Mouse (Mus musculus): ENCODE data around the gene Cdkn1a.
"Not testable (repeated sequence)": the region's sequence is repeated elsewhere in the genome, so short reads cannot be mapped to it uniquely, and the experiment has no call there.

The Cdkn1a gene

GRCm38 (mm10) chr17:29090776-29091175, at the start of gene Cdkn1a:
Cdkn1a (plus strand) TSS chr17:29090976.
- no peak for DNase-seq (ENCODE audit: extremely low spot score, low read depth, low spot score)

- DNase-seq (ENCODE audit: extremely low spot score, low read depth, low spot score): not testable (repeated sequence)
Measured at GRCm38 (mm10) chr17:29041632-29042031, 49.1 kb upstream of the Cdkn1a start.

GRCm38 (mm10) chr17:29042569-29042968, 48.2 kb upstream of the Cdkn1a start:
- DNase-seq (ENCODE audit: extremely low spot score, low read depth, low spot score): no peak

- DNase-seq (ENCODE audit: extremely low spot score, low read depth, low spot score): no peak
Measured at GRCm38 (mm10) chr17:29043583-29043982, 47.2 kb upstream of the Cdkn1a start.

DNA sequence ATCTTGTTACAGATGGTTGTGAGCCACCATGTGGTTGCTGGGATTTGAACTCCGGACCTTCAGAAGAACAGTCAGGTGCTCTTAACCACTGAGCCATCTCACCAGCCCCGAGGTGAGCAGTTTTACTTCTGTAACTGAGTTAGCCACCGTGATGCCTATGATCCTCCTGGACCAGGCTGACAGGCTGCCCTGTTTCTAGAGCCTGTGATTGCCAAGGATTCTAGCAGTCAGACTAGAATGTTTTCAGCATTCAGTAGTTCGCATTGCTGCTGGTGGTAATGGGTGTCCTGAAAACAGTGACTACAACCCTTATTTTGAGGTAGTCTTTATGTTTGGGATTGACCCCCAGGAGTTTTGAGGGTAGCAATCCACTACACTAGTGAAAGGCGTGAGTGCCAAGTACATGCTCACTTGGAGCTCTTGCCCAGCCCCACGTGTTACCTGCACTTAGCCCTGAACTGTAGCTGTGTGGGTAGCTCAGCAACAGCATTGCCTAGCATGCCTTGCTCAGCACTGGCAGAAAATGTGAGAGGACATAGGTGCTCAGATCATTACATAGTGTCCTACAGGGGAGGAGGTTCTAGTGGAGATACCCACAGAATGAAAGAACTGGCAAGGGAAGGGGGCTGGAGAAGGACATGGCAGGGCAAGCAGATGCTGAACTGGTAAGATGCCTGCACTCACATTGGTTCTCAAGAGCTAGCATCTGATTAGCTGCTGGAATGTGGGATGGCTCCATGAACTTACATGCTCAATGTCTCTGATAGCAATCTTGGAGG, 46.4 kb upstream of the Cdkn1a start:
- no peak for DNase-seq (ENCODE audit: extremely low spot score, low read depth, low spot score)

- no peak for DNase-seq (ENCODE audit: extremely low spot score, low read depth, low spot score)
Measured at GRCm38 (mm10) chr17:29044925-29045319, 45.9 kb upstream of the Cdkn1a start.

GRCm38 (mm10) chr17:29045741-29046530, 44.8 kb upstream of the Cdkn1a start:
- DNase-seq (ENCODE audit: extremely low spot score, low read depth, low spot score): no peak

GRCm38 (mm10) chr17:29046863-29047262, 43.9 kb upstream of the Cdkn1a start:
- DNase-seq (ENCODE audit: extremely low spot score, low read depth, low spot score): no peak

DNA sequence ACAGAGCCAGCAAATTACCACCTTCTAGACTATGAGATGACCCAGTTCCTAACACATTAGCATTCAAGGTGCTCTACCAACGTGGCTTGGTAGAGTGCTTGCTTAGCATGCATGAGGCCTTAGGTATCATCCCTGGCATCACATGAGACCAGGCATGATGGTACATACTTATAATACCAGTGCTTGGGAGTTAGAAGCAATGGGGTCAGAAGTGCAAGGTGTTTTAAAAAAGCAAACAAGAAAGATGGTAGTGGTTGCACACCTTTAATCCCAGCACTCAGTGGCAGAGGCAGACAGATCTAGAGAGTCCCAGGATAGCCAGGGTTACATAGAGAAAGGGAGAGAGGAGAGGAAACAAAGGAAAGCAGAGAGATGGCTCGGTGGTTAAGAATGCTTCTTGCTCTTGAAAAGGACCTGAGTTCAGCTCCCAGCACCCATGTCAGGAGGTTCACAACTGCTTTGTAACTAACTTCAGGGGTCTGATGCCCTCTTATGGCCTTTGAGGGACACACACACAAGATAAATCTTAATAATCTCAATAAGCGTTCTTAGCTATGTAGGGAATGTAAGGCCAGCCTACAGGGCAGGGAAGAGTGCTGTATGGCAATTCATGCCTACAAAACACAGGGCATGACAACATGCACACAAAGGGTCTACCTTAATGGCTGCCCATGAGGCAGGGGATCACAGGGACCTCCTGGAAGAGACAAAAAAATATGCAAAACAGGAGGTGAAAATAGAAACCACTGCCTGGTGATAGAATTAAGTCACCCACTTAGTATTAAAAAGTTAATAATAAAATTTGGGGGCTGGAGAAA, 42.9 kb upstream of the Cdkn1a start:
- DNase-seq (ENCODE audit: extremely low spot score, low read depth, low spot score): no peak

DNA sequence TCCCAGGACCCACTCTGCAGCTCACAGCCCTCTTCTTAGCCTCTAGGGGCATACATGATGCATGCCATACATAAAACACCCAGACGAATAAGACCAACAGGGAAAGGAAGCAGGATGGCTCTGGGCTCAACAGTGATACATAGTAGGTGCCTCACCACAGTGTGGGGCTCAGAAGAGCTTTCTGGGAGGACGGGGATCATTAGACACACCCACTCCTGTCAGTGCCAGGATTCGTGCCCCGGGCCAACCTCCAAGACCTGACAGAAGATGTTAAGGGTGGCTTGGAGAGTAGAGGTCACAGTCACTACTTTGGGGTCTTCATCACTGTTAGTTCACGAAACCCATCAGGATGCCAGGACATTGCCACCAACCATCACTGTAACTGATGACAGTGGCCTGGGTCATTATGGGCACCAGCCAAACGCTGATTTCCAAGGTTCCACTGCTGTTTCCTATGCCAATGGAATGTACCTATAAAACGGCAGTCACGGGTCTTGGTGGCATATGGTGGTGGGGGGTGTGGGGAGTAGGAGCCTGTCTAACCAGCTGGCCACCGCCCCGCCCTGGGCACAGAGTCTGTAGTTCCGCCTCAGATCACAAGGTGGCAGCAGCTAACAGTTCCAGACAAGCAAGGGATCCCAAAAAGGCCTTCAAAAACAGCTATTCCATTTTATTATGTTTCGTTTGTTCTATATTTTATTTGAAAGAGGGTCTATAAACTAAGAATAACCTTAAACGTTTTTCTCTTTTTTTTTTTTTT, 41.8 kb upstream of the Cdkn1a start:
- DNase-seq (ENCODE audit: extremely low spot score, low read depth, low spot score): no peak

DNA sequence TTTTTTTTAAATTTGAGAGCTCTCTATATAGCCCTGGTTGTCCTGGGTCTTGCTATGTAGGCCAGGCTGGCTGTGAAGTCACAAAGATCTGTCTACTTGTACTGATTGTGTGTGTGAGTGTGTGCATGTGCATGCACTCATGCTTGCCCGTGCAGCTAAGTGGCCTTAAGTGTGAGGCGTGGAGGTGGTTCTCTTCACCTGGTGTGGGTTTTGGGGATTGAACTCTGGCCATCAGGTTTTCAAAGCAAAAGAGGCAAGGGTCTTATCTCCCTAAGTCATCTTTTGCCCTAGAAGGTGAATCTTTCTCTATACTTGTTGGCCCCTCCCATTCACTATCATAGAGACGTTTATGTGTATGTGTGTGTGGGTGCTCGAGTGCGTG, 41.3 kb upstream of the Cdkn1a start:
- DNase-seq (ENCODE audit: extremely low spot score, low read depth, low spot score): no peak

GRCm38 (mm10) chr17:29049923-29050322, 40.9 kb upstream of the Cdkn1a start:
- no peak for DNase-seq (ENCODE audit: extremely low spot score, low read depth, low spot score)

DNA sequence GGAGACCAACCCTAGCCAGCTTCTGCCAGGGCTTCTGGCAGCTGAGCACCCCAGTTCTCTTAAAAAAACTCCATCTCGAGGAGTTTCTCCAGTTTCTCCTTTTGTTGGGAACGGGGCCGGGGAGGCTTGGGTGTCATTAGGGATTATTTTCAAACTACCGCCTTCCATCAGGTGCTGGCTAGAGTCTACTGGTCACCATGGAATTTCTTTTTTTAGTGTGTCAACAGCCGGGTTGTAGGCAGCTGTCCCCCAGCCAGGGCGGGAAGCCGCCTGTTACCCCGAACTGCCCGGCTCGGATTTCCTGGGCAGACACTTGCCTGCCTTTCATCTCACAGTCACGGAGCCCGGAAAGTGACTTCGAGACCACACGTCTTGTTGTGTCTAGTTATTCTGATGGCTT, 40.0 kb upstream of the Cdkn1a start:
- DNase-seq (ENCODE audit: extremely low spot score, low read depth, low spot score): no peak

DNA sequence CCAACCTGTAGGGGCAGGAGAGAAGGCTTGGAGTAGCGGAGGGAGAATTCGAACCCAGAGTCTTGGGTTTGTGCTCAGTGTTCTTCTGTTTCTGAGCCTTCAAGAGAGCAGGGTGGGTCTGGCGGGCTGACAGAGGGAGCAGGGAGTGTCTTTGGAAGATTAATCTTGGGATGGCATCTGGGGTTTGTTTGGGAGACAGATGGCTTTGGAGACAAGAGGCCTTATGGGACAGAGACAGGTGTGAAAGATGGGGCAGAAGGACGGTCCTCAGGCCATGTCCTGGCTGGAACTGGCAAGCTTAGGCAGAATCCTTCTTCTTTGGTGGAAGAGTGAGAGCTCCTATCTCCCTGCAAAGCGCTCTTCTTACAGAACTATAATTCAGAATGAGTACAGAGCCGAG, 37.7 kb upstream of the Cdkn1a start:
- no peak for DNase-seq (ENCODE audit: extremely low spot score, low read depth, low spot score)

DNA sequence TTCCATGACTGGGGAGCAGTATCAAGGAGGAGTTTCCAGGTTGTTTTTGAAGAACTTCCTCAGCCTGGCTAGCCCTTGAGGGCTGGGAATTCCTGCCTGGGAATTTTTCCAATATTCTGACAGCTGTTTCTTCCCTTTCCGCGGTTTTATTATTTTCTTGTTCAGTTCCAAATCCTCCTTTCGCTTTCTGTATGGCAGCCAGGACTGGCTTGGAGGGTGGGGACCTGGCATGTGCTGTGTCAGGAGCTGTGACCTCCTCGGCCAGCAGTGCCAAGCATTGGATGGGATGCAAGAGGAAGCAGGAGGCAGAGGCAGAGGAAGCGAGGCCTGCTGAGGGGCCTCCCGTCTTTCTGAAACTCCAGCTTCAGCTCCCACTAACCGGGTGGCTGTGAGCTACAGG, 36.9 kb upstream of the Cdkn1a start:
- DNase-seq (ENCODE audit: extremely low spot score, low read depth, low spot score): no peak

- no peak for DNase-seq (ENCODE audit: extremely low spot score, low read depth, low spot score)
Measured at GRCm38 (mm10) chr17:29054429-29054828, 36.3 kb upstream of the Cdkn1a start.

DNA sequence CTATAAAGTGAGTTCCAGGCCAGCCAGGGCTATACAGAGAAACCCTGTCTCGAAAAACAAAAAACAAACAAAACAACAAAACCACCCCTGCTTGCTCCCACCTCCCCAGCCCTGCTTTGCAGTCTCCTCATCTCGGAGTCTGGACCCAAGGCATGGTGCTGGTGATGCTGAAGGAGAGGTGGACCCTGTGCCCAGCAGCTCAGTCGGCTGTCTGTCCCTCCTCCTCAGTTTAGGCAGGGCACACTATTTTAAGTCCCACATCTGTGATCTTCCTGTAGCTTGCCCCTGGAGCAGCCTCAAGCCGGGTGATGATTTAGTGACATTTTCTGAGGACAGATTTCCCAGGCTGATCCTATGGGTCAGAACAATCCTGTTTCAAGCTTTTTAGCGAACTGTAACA, 35.2 kb upstream of the Cdkn1a start:
- DNase-seq (ENCODE audit: extremely low spot score, low read depth, low spot score): no peak

DNA sequence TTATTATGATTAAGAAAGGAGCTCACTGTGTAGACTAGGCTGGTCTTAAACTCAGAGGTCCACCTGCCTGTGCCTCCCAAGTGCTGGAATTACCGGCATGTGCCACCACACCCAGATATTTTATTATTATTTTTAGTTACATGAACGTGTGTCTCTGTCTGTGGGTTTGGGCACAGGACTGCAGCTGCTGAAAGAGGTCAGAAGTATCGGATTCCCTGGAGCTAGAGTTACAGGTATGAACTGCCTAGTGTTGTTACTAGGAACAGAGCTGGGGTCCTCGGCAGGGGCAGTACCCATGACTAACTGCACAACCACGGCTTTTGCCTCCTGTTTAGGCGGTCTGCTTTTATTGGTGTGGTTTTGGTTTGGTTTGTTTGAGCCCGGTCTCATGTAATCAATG, 34.6 kb upstream of the Cdkn1a start:
- no peak for DNase-seq (ENCODE audit: extremely low spot score, low read depth, low spot score)

DNA sequence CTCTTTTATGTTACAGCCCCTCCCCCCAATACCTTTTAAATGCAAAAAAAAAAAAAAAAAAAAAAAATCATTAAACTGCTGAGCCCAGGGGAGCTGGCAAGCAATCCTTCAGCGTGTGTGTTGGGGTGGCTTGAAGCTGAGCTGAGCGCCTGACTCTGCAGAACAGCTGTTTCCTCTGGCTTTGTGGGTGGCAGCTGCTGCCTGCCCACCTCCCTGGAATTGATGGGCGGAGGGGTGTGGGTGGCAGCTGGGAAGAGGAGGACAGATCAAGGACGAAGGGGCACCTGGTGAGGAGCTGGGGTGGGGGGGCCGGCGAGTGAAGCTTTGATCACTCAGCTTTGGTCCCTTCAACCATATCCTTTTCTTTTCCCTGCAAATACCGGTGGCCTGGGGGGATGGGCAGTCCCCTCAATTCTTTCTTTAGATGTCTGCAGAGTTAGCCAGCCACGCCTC, 34.1 kb upstream of the Cdkn1a start:
- DNase-seq (ENCODE audit: extremely low spot score, low read depth, low spot score): no peak

DNA sequence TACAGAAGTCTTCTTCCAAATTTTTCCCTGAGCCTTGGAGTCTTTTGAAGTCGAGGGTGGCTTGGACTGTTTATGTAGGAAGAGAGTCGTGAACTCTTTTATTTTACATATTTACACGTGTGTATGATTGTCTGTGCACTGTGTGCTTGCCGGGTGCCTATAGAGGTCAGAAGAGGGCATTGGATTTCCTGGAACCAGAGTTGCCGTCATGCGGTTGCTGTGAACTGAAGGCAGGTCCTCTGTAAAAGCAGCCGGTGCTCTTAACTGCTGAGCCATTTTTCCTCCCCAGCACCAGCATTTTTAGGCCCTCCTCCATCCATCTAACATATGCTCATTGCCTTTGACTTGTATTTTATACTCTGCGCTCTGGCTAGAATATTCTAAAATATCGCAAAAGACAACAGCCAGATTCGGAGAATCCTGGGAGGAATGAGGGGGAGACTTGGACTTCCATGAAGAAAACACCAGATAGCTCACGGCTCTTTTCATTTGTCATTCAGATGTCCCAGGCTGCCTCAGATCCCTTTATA, 33.4 kb upstream of the Cdkn1a start:
- no peak for DNase-seq (ENCODE audit: extremely low spot score, low read depth, low spot score)
